Mouse (Mus musculus) ES-E14 (cell line): ENCODE measurements around the gene Cartpt. TPM values are rescaled to one million over a fixed set of nuclear protein-coding genes. Genes with fewer than 3 reads are reported as not detected.
"Not testable (repeated sequence)": the region's sequence is repeated elsewhere in the genome, so short reads cannot be mapped to it uniquely, and the experiment has no call there.

ENCODE experiments used
- DNase-seq: peaks from one replicate; pipeline ENCODE4 v3.0.0-alpha.2; 2013; ENCODE audit warnings: low read depth, low spot score
- H3K27ac ChIP-seq: 2 replicates; pipeline ENCODE4 v1.5.1; 2012; ENCODE audit warnings: low read depth, mild to moderate bottlenecking, low read length, moderate library complexity, mixed read lengths; ENCODE audit not compliant: poor library complexity, insufficient read depth, severe bottlenecking
- H3K36me3 ChIP-seq: 2 replicates; pipeline ENCODE4 v1.6.1; 2012; ENCODE audit warnings: mild to moderate bottlenecking, low read length, moderate library complexity, mixed read lengths; ENCODE audit not compliant: control insufficient read depth, poor library complexity, insufficient read depth, severe bottlenecking
- H3K4me1 ChIP-seq, 2 experiments: fragments of 150-350 bp in 1 of 2; sonication (generic) in 1 of 2; 2 replicates each; pipeline ENCODE4 v1.6.1; 2012; ENCODE audit warnings: low read length in 2 of 2, mild to moderate bottlenecking in 1 of 2, mixed read lengths in 1 of 2; ENCODE audit not compliant: control insufficient read depth in 2 of 2, insufficient read depth in 2 of 2, poor library complexity in 1 of 2
- H3K4me3 ChIP-seq, 2 experiments: fragments of 150-350 bp in 1 of 2; sonication (generic) in 1 of 2; 2 replicates each; pipeline ENCODE4 v1.5.1; 2012; ENCODE audit warnings: low read length in 2 of 2, low read depth in 1 of 2, mild to moderate bottlenecking in 1 of 2, mixed read lengths in 1 of 2; ENCODE audit not compliant: insufficient read depth in 1 of 2, poor library complexity in 1 of 2, severe bottlenecking in 1 of 2
- H3K9ac ChIP-seq: 2 replicates; pipeline ENCODE4 v1.6.1; 2012; ENCODE audit warnings: low read depth, mild to moderate bottlenecking, low read length, mixed read lengths; ENCODE audit not compliant: poor library complexity, insufficient read depth, severe bottlenecking
- H3K9me3 ChIP-seq: fragments of 150-350 bp; sonication (generic); 2 replicates; pipeline ENCODE4 v1.6.1; 2012; ENCODE audit warnings: low read depth, mild to moderate bottlenecking, low read length; ENCODE audit not compliant: control insufficient read depth, insufficient read depth
- CHD2 ChIP-seq: IDR thresholded peaks from 2 replicates; pipeline ENCODE4 v1.6.1; 2014; ENCODE audit warnings: mild to moderate bottlenecking, low read depth, low read length, inconsistent platforms
- HCFC1 ChIP-seq: IDR thresholded peaks from 2 replicates; pipeline ENCODE4 v1.6.1; 2012; ENCODE audit warnings: low read length, inconsistent platforms, borderline replicate concordance; ENCODE audit not compliant: insufficient read depth
- MAFK ChIP-seq: IDR thresholded peaks from 2 replicates; pipeline ENCODE4 v1.6.1; 2014; ENCODE audit warnings: mild to moderate bottlenecking, low read depth, low read length, inconsistent platforms; ENCODE audit not compliant: insufficient read depth
- ZC3H11A ChIP-seq: IDR thresholded peaks from 2 replicates; pipeline ENCODE4 v1.6.1; 2012; ENCODE audit warnings: low read depth, mild to moderate bottlenecking, inconsistent platforms, low read length, borderline replicate concordance
- ZNF384 ChIP-seq: IDR thresholded peaks from 2 replicates; pipeline ENCODE4 v1.6.1; 2012; ENCODE audit warnings: low read depth, low read length, inconsistent platforms
- in situ Hi-C, 2 experiments: fragments of 600-800 bp; cut with MboI; formaldehyde crosslinking; loops; one replicate each; pipeline ENCODE4 v1.15.1; 2025; ENCODE audit warnings: low sequenced_read_pairs in 2 of 2, inconsistent platforms in 1 of 2; ENCODE audit not compliant: unreplicated experiment in 2 of 2
- total RNA-seq: library from RNA; depleted of rRNA; stranded (reverse); fragments of 300-350 nt; gene quantifications from 2 replicates; pipeline ENCODE4 v1.2.3, GENCODE M21; 2012; rRNA removed

Cartpt gene
- total RNA-seq, 1 experiment = not detected

GRCm38 (mm10) chr13:99855229-99855628 lies 45.7 kb downstream of the Cartpt start:
- H3K9ac ChIP-seq = no peak overlapping the region
- H3K9me3 ChIP-seq = no peaks in the 10 kb centered on the region
- in situ Hi-C loops = no loop called here
- H3K27ac ChIP-seq = no peak overlapping the region
- TF ChIP-seq ZC3H11A (no peak), MAFK (no peak), HCFC1 (no peak), CHD2 (no peak), ZNF384 (no peak)
- H3K4me1 ChIP-seq = peaks cover 0 to 2% of the 10 kb centered on the region in 2 experiments; a peak in 2 of 4 replicates
- H3K4me3 ChIP-seq = no peak overlapping the region
- no peaks in the 10 kb centered on the region for H3K36me3 ChIP-seq
- DNase-seq = no peak

GRCm38 (mm10) chr13:99853131-99853530 lies 47.8 kb downstream of the Cartpt start:
- no peaks in the 10 kb centered on the region for H3K36me3 ChIP-seq
- no peak overlapping the region for H3K9ac ChIP-seq
- no peaks in the 10 kb centered on the region for H3K9me3 ChIP-seq
- in situ Hi-C loops = no loop called here
- H3K4me3 ChIP-seq = no peak overlapping the region
- H3K4me1 ChIP-seq = peaks cover 0 to 2% of the 10 kb centered on the region in 2 experiments; a peak in 2 of 4 replicates
- no peak for DNase-seq
- no peak overlapping the region for H3K27ac ChIP-seq
- TF ChIP-seq ZNF384 (no peak), HCFC1 (no peak), CHD2 (no peak), MAFK (no peak), ZC3H11A (no peak)

GRCm38 (mm10) chr13:99852416-99852815 lies 48.5 kb downstream of the Cartpt start:
- H3K27ac ChIP-seq, in situ Hi-C loops, H3K4me1 ChIP-seq: not testable (repeated sequence)

GRCm38 (mm10) chr13:99851026-99851425 lies 49.9 kb downstream of the Cartpt start:
- H3K36me3 ChIP-seq = no peaks in the 10 kb centered on the region
- no peak overlapping the region for H3K9ac ChIP-seq
- H3K4me3 ChIP-seq = no peak overlapping the region
- no peak overlapping the region for H3K27ac ChIP-seq
- in situ Hi-C loops = no loop called here
- DNase-seq = no peak
- TF ChIP-seq CHD2 = no peak
- no peak for TF ChIP-seq HCFC1
- no peak for TF ChIP-seq ZNF384
- no peak for TF ChIP-seq MAFK
- TF ChIP-seq ZC3H11A = no peak
- H3K4me1 ChIP-seq = peaks cover 0 to 2% of the 10 kb centered on the region in 2 experiments; a peak in 2 of 4 replicates
- H3K9me3 ChIP-seq = no peaks in the 10 kb centered on the region

More at GRCm38 (mm10) chr13:99852416-99852815, 48.5 kb downstream of the Cartpt start:
- not testable (repeated sequence) for H3K9ac ChIP-seq, DNase-seq, H3K9me3 ChIP-seq, H3K36me3 ChIP-seq, H3K4me3 ChIP-seq

GRCm38 (mm10) chr13:99849597-99849996 lies 51.3 kb downstream of the Cartpt start:
- Histone ChIP-seq H3K9me3 (no peaks in the 10 kb centered on the region), H3K36me3 (no peaks in the 10 kb centered on the region), H3K27ac (no peak overlapping the region), H3K4me1 (peaks cover 0 to 2% of the 10 kb centered on the region in 2 experiments; a peak in 2 of 4 replicates), H3K9ac (no peak overlapping the region; the same call in 1 of the 2 replicates), H3K4me3 (no peak overlapping the region)
- TF ChIP-seq CHD2 = no peak
- no peak for TF ChIP-seq HCFC1
- TF ChIP-seq ZC3H11A = no peak
- TF ChIP-seq MAFK = no peak
- TF ChIP-seq ZNF384 = no peak
- DNase-seq = no peak
- in situ Hi-C loops = loop anchor here (10.0 to 25.0 kb wide), 2 partner anchors 475 to 487 kb away; no protein-coding TSS in a partner anchor

Other genes starting within 250 kb of the Cartpt start
- 27.2 and 27.4 TPM in 2 replicates for gene Mccc2, start 114.5 kb upstream of the Cartpt start, total RNA-seq
- gene Bdp1, start 203.0 kb upstream of the Cartpt start, total RNA-seq = 32.7 and 32.9 TPM in 2 replicates
- gene Serf1, start 206.9 kb upstream of the Cartpt start, total RNA-seq = 2.1 and 11.0 TPM in 2 replicates
- 40.2 and 44.9 TPM in 2 replicates for gene Smn1, start 223.8 kb upstream of the Cartpt start, total RNA-seq